Mouse (Mus musculus) MEL (cell line): Measurements from ENCODE around the gene Hoxb5. TPM values are rescaled to one million over a fixed set of nuclear protein-coding genes. Genes with fewer than 3 reads are reported as not detected.

Experiments used
- DNase-seq: peaks from one replicate; pipeline ENCODE4 v3.0.0; 2011; ENCODE audit warnings: low read depth, low spot score
- H3K27ac ChIP-seq: 2 replicates; pipeline ENCODE4 v1.5.1; 2012; ENCODE audit warnings: low read depth, mild to moderate bottlenecking, control low read depth, low read length, moderate library complexity; ENCODE audit not compliant: control insufficient read depth
- H3K27me3 ChIP-seq, 2 experiments: fragments of 150-350 bp in 1 of 2; sonication (generic) in 1 of 2; 2 replicates each; pipeline ENCODE4 v1.6.1; 2012; ENCODE audit warnings: low read length in 2 of 2, mild to moderate bottlenecking in 2 of 2, improper control_type of control experiment in 1 of 2, moderate library complexity in 1 of 2; ENCODE audit not compliant: insufficient read depth in 2 of 2, control insufficient read depth in 1 of 2
- H3K36me3 ChIP-seq, 2 experiments: 2 replicates each; pipeline ENCODE4 v1.6.1; 2012 to 2014; ENCODE audit warnings: low read length in 2 of 2, improper control_type of control experiment in 1 of 2, inconsistent platforms in 1 of 2, mild to moderate bottlenecking in 1 of 2; ENCODE audit not compliant: insufficient read depth in 2 of 2, control insufficient read depth in 1 of 2
- H3K4me1 ChIP-seq, 2 experiments: fragments of 150-350 bp in 1 of 2; sonication (generic) in 1 of 2; 2 replicates each; pipeline ENCODE4 v1.6.1; 2012; ENCODE audit warnings: low read length in 2 of 2, improper control_type of control experiment in 1 of 2, mild to moderate bottlenecking in 1 of 2; ENCODE audit not compliant: insufficient read depth in 2 of 2, control insufficient read depth in 1 of 2
- H3K4me3 ChIP-seq, 2 experiments: fragments of 150-350 bp in 1 of 2; sonication (generic) in 1 of 2; 2 replicates each; pipeline ENCODE4 v1.5.1; 2012; ENCODE audit warnings: low read depth in 2 of 2, low read length in 2 of 2, mild to moderate bottlenecking in 2 of 2, moderate library complexity in 2 of 2, control low read depth in 1 of 2, improper control_type of control experiment in 1 of 2; ENCODE audit not compliant: control insufficient read depth in 1 of 2, insufficient read depth in 1 of 2
- H3K79me2 ChIP-seq: 2 replicates; pipeline ENCODE4 v1.6.1; 2012; ENCODE audit warnings: mild to moderate bottlenecking, low read length, moderate library complexity; ENCODE audit not compliant: control insufficient read depth, poor library complexity, insufficient read depth
- H3K9ac ChIP-seq: 2 replicates; pipeline ENCODE4 v1.6.1; 2012; ENCODE audit warnings: low read depth, mild to moderate bottlenecking, control low read depth, low read length, moderate library complexity; ENCODE audit not compliant: control insufficient read depth, poor library complexity, severe bottlenecking
- H3K9me3 ChIP-seq: fragments of 150-350 bp; sonication (generic); replicated peaks from 2 replicates; pipeline ENCODE4 v1.6.1; 2012; ENCODE audit warnings: mild to moderate bottlenecking, low read length, improper control_type of control experiment, moderate library complexity; ENCODE audit not compliant: insufficient read depth
- CHD1 ChIP-seq: IDR thresholded peaks from 2 replicates; pipeline ENCODE4 v1.6.1; 2012; ENCODE audit warnings: low read depth, mild to moderate bottlenecking, inconsistent platforms, low read length, improper control_type of control experiment
- CHD2 ChIP-seq: IDR thresholded peaks from 2 replicates; pipeline ENCODE4 v1.6.1; 2011; ENCODE audit warnings: low read length, improper control_type of control experiment
- CTCF ChIP-seq, 3 experiments: IDR thresholded peaks in 2 of 3; conservative IDR thresholded peaks in 1 of 3; 2 replicates each; pipeline ENCODE4 v1.5.1; 2011 to 2012; ENCODE audit warnings: low read length in 3 of 3, low read depth in 2 of 3, mild to moderate bottlenecking in 2 of 3, improper control_type of control experiment in 1 of 3, inconsistent platforms in 1 of 3, mixed read lengths in 1 of 3, moderate library complexity in 1 of 3; ENCODE audit not compliant: control insufficient read depth in 1 of 3, insufficient read depth in 1 of 3, poor library complexity in 1 of 3, severe bottlenecking in 1 of 3
- GABPA ChIP-seq: IDR thresholded peaks from 2 replicates; pipeline ENCODE4 v1.6.1; 2012; ENCODE audit warnings: low read depth, mild to moderate bottlenecking, inconsistent platforms, low read length, improper control_type of control experiment, moderate library complexity
- HCFC1 ChIP-seq: IDR thresholded peaks from 2 replicates; pipeline ENCODE4 v1.6.1; 2012; ENCODE audit warnings: low read depth, mild to moderate bottlenecking, inconsistent platforms, low read length, improper control_type of control experiment, moderate library complexity
- JUND ChIP-seq: IDR thresholded peaks from 2 replicates; pipeline ENCODE4 v1.6.1; 2011; ENCODE audit warnings: low read depth, mild to moderate bottlenecking, improper control_type of control experiment, low read length
- MAFK ChIP-seq: IDR thresholded peaks from 2 replicates; pipeline ENCODE4 v1.6.1; 2011; ENCODE audit warnings: low read depth, mild to moderate bottlenecking, low read length, improper control_type of control experiment, borderline replicate concordance
- MAZ ChIP-seq: IDR thresholded peaks from 2 replicates; pipeline ENCODE4 v1.6.1; 2012; ENCODE audit warnings: low read depth, mild to moderate bottlenecking, inconsistent platforms, low read length, improper control_type of control experiment
- MEF2A ChIP-seq: IDR thresholded peaks from 2 replicates; pipeline ENCODE4 v1.6.1; 2014; ENCODE audit warnings: low read depth, mild to moderate bottlenecking, inconsistent platforms, low read length, improper control_type of control experiment; ENCODE audit not compliant: poor library complexity, insufficient replicate concordance, severe bottlenecking; ENCODE audit errors: extremely low read depth
- MYB ChIP-seq: IDR thresholded peaks from 2 replicates; pipeline ENCODE4 v1.6.1; 2011; ENCODE audit warnings: mild to moderate bottlenecking, low read depth, low read length, improper control_type of control experiment
- NELFE ChIP-seq: IDR thresholded peaks from 2 replicates; pipeline ENCODE4 v1.6.1; 2011; ENCODE audit warnings: low read depth, low read length, improper control_type of control experiment
- POLR2A ChIP-seq, 2 experiments: IDR thresholded peaks; 2 replicates each; pipeline ENCODE4 v1.6.1; 2011 to 2012; ENCODE audit warnings: low read length in 2 of 2, mild to moderate bottlenecking in 2 of 2, control low read depth in 1 of 2, improper control_type of control experiment in 1 of 2, low read depth in 1 of 2, moderate library complexity in 1 of 2; ENCODE audit not compliant: control insufficient read depth in 1 of 2, insufficient read depth in 1 of 2, poor library complexity in 1 of 2
- POLR2AphosphoS5 ChIP-seq: IDR thresholded peaks from 2 replicates; pipeline ENCODE4 v1.6.1; 2012; ENCODE audit warnings: low read depth, borderline replicate concordance, mild to moderate bottlenecking, inconsistent platforms, low read length, moderate library complexity, mixed read lengths
- SIN3A ChIP-seq: IDR thresholded peaks from 2 replicates; pipeline ENCODE4 v1.6.1; 2012; ENCODE audit warnings: low read length, improper control_type of control experiment, inconsistent platforms
- TBP ChIP-seq: IDR thresholded peaks from 2 replicates; pipeline ENCODE4 v1.8.0; 2011; ENCODE audit warnings: low read depth, low read length, improper control_type of control experiment
- UBTF ChIP-seq: IDR thresholded peaks from 2 replicates; pipeline ENCODE4 v1.6.1; 2012; ENCODE audit warnings: low read depth, mild to moderate bottlenecking, inconsistent platforms, low read length, improper control_type of control experiment, moderate library complexity, borderline replicate concordance; ENCODE audit not compliant: insufficient read depth
- USF1 ChIP-seq: IDR thresholded peaks from 2 replicates; pipeline ENCODE4 v1.6.1; 2014; ENCODE audit warnings: low read depth, mild to moderate bottlenecking, inconsistent platforms, low read length, improper control_type of control experiment, moderate library complexity
- USF2 ChIP-seq, 2 experiments: IDR thresholded peaks; 2 replicates each; pipeline ENCODE4 v1.6.1; 2011 to 2012; ENCODE audit warnings: improper control_type of control experiment in 2 of 2, low read length in 2 of 2, borderline replicate concordance in 1 of 2, inconsistent platforms in 1 of 2, low read depth in 1 of 2, mild to moderate bottlenecking in 1 of 2; ENCODE audit not compliant: insufficient read depth in 1 of 2
- ZKSCAN1 ChIP-seq: IDR thresholded peaks from 2 replicates; pipeline ENCODE4 v1.6.1; 2012; ENCODE audit warnings: low read depth, mild to moderate bottlenecking, inconsistent platforms, low read length, improper control_type of control experiment, moderate library complexity
- ZMIZ1 ChIP-seq: IDR thresholded peaks from 2 replicates; pipeline ENCODE4 v1.6.1; 2012; ENCODE audit warnings: low read depth, mild to moderate bottlenecking, inconsistent platforms, low read length, improper control_type of control experiment, moderate library complexity
- ZNF384 ChIP-seq: IDR thresholded peaks from 2 replicates; pipeline ENCODE4 v1.6.1; 2012; ENCODE audit warnings: low read depth, mild to moderate bottlenecking, inconsistent platforms, low read length, improper control_type of control experiment
- polyA plus RNA-seq, 2 experiments: library from polyadenylated mRNA; stranded (reverse) in 1 of 2; unstranded in 1 of 2; fragments of >175 nt in 1 of 2; fragments of >200 nt in 1 of 2; gene quantifications; 2 replicates each; pipeline versions ENCODE4 v1.2.1 to v1.2.4; 2012; ENCODE audit warnings: low replicate concordance in 2 of 2, low read depth in 1 of 2; ENCODE audit not compliant: insufficient read length in 2 of 2, insufficient read depth in 1 of 2, missing spikeins in 1 of 2
- total RNA-seq: library from RNA; depleted of rRNA; stranded (reverse); fragments of 300-350 nt; gene quantifications from 2 replicates; pipeline ENCODE4 v1.2.3, GENCODE M21; 2012

The Hoxb5 gene
- total and polyA plus RNA-seq, 3 experiments = not detected

DNA sequence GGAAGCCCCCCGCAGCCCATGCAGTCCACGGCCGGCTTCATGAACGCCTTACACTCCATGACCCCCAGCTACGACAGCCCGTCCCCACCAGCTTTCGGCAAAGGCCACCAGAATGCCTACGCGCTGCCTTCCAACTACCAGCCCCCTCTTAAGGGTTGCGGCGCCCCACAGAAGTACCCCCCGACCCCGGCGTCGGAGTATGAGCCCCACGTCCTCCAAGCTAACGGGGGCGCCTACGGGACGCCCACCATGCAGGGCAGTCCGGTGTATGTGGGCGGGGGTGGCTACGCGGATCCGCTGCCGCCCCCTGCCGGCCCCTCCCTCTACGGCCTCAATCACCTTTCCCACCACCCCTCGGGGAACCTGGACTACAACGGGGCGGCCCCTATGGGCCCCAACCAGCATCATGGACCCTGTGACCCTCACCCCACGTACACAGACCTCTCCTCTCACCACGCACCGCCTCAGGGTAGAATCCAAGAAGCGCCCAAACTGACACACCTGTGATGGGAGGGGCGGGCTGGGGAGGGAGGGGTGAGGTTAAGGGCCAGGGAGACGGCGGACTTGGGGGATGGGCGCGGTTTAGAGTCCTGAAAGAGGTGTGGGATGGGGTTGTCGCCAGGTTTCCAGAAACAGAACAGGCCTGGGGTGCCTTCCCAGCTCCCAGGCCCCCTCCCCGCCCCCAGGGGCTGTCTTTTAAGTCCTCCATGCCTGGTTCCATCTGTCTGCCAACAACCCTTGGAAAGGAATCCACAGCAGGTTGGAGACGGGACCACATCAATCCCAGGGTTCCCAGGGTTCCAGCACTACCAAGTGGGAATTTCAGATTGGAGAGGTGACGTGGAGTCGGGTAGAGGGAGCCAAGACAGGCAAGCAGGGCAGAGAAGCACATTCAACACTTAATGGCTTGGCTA is 43.0 kb downstream of the Hoxb5 start:
- TF ChIP-seq NELFE (no peak), CHD1 (no peak), GABPA (no peak), MAFK (no peak), TBP (no peak), SIN3A (no peak), CHD2 (no peak), POLR2A (IDR thresholded peaks at IDR 0.05; ENCODE audit: control insufficient read depth in 1 of 2, insufficient read depth in 1 of 2, low read depth in 1 of 2, low read length in 2 of 2, poor library complexity in 1 of 2) (no peak), ZNF384 (no peak), HCFC1 (no peak), JUND (no peak), MAZ (no peak), USF2 (IDR thresholded peaks at IDR 0.05; ENCODE audit: borderline replicate concordance in 1 of 2, insufficient read depth in 1 of 2, low read depth in 1 of 2, low read length in 2 of 2) (no peak)
- Histone ChIP-seq H3K9me3 (no peaks in the 10 kb centered on the region), H3K4me3 (no peak overlapping the region), H3K27me3 (peaks cover 0 to 1% of the 10 kb centered on the region in 2 experiments; a peak in 3 of 4 replicates), H3K27ac (no peak overlapping the region), H3K79me2 (no peaks in the 10 kb centered on the region), H3K9ac (no peak overlapping the region), H3K36me3 (no peaks in the 10 kb centered on the region), H3K4me1 (no peaks in the 10 kb centered on the region)
- DNase-seq = no peak

DNA sequence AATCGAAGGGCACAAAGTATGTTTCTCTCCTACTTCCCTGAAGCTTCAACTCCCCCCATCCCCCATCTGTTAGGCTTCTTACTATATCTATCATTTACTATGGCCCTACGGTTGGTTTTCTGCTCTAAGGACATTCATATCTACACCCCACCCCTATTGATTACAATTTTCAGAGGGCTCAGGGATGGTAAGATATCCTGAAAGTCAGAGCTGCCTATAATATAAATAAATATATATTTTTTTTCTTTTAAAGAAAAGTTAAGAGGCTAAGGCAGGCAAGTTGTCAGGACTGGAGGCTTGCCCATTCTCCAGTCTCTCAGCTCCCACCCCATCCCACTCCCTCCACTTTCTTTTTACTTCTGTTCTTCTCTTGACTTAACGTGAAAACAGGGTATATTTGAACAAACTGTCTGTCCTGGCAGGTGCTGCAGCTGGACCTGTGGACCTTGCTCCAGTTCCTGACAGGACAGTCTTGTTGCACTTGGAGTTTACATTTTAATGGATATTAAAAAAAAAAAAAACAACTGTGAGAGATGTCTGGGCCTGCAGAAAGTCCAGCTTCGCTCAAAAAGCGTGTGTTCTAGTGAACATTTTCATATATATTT is 43.9 kb downstream of the Hoxb5 start:
- no peak overlapping the region for H3K4me3 ChIP-seq
- H3K36me3 ChIP-seq = no peaks in the 10 kb centered on the region
- no peaks in the 10 kb centered on the region for H3K79me2 ChIP-seq
- no peak overlapping the region for H3K27ac ChIP-seq
- TF ChIP-seq ZNF384 (no peak), UBTF (no peak), MAZ (no peak), USF1 (no peak), MAFK (no peak), JUND (no peak), CTCF (IDR thresholded peaks at IDR 0.05 in 2 of 3, conservative IDR thresholded peaks at IDR 0.05 in 1 of 3; ENCODE audit: control insufficient read depth in 1 of 3, insufficient read depth in 1 of 3, low read depth in 2 of 3, low read length in 3 of 3, poor library complexity in 1 of 3, severe bottlenecking in 1 of 3) (no peak), ZKSCAN1 (no peak), ZMIZ1 (no peak), USF2 (IDR thresholded peaks at IDR 0.05; ENCODE audit: borderline replicate concordance in 1 of 2, insufficient read depth in 1 of 2, low read depth in 1 of 2, low read length in 2 of 2) (no peak), MEF2A (no peak), MYB (no peak), NELFE (no peak), POLR2AphosphoS5 (no peak), SIN3A (no peak)
- no peaks in the 10 kb centered on the region for H3K4me1 ChIP-seq
- peaks cover 0 to 1% of the 10 kb centered on the region in 2 experiments; a peak in 2 of 4 replicates for H3K27me3 ChIP-seq
- H3K9ac ChIP-seq = no peak overlapping the region
- no peaks in the 10 kb centered on the region for H3K9me3 ChIP-seq
- no peak for DNase-seq
